In genomic region chr17:25717691-25718090, GRCm38 (mm10) we compare ENCODE assay signal across 10 mouse cellular contexts. TPM values are rescaled to one million over a fixed set of nuclear protein-coding genes. Genes with fewer than 3 reads are reported as not detected.
DNase-seq lines count a peak whose midpoint lies in the region; ATAC-seq and TF ChIP-seq lines count a peak whose summit lies in the region.
"Had no signal": no experiment of that assay in that cellular context is flagged by ENCODE, and none has a peak within 500 bp of the region (broad histone marks: within the 10 kb centered on the region; RNA-seq: fewer than 3 reads in every experiment).

No protein-coding gene starts in this region.

- H3K4me1 ChIP-seq in forebrain, embryonic 10.5 days, result peaks cover 30% of the 10 kb centered on the region
- H3K4me1 ChIP-seq in limb, embryonic 10.5 days, result peaks cover 24% of the 10 kb centered on the region
- no peaks in the 10 kb centered on the region for H3K4me1 ChIP-seq in neural tube, embryonic 14.5 days (ENCODE audit: control insufficient read depth, insufficient read depth, low read length)

- ATAC-seq in neural tube, embryonic 14.5 days (ENCODE audit: low read depth), result no peak

- peak overlapping the region; percentile 63 for H3K4me3 ChIP-seq in layer of hippocampus, adult 2 months
- peak overlapping the region; percentile 52 for H3K4me3 ChIP-seq in forebrain, embryonic 10.5 days
- H3K4me3 ChIP-seq in limb, embryonic 10.5 days, result peak overlapping the region; percentile 53
- peak overlapping the region; percentile 30 for H3K4me3 ChIP-seq in neural tube, embryonic 14.5 days (ENCODE audit: low read depth, low read length)

- whole genome bisulfite sequencing in forebrain, embryonic 10.5 days, result 10% methylated on average over 6 of the region's 6 CpGs
- WGBS in limb, embryonic 10.5 days, result 10% methylated on average over 6 of the region's 6 CpGs
- 8% methylated on average over 6 of the region's 6 CpGs for WGBS in neural tube, embryonic 14.5 days

- H3K9me3 ChIP-seq in forebrain, embryonic 10.5 days, result no peaks in the 10 kb centered on the region
- no peaks in the 10 kb centered on the region for H3K9me3 ChIP-seq in limb, embryonic 10.5 days (replicated peaks)
- no peaks in the 10 kb centered on the region for H3K9me3 ChIP-seq in neural tube, embryonic 14.5 days (ENCODE audit: control insufficient read depth, low read length)

- DNase-seq in layer of hippocampus, adult 2 months (ENCODE audit: low spot score in 2 of 2), result no peak
- DNase-seq in layer of hippocampus, postnatal 36 days, result no peak
- DNase-seq in forebrain, embryonic 10.5 days (ENCODE audit: extremely low spot score, low spot score), result no peak
- peak; percentile 49 for DNase-seq in limb, embryonic 10.5 days (ENCODE audit: low spot score)
- DNase-seq in gastrocnemius, adult 18-20 months (ENCODE audit: low spot score), result no peak
- DNase-seq in adrenal gland, postnatal 4 days (ENCODE audit: low spot score in 2 of 2), result no peak
- no peak for DNase-seq in urinary bladder, postnatal 10 days (ENCODE audit: low spot score)
- DNase-seq: layer of hippocampus, adult 9-11 months; thymus, adult 18-20 months had no signal

- H3K36me3 ChIP-seq in forebrain, embryonic 10.5 days (replicated peaks), result peaks cover 45% of the 10 kb centered on the region
- H3K36me3 ChIP-seq in limb, embryonic 10.5 days, result peaks cover 44% of the 10 kb centered on the region
- no peaks in the 10 kb centered on the region for H3K36me3 ChIP-seq in neural tube, embryonic 14.5 days (ENCODE audit: control insufficient read depth, insufficient read depth, low read length)

- peak overlapping the region; percentile 58 for H3K4me2 ChIP-seq in neural tube, embryonic 14.5 days (ENCODE audit: low read depth, low read length)

- TF ChIP-seq CTCF in layer of hippocampus, adult 2 months (conservative IDR thresholded peaks at IDR 0.05), result no peak

- H3K9ac ChIP-seq in neural tube, embryonic 14.5 days (replicated peaks; ENCODE audit: low read depth, low read length), result peak overlapping the region; percentile 53

- H3K27me3 ChIP-seq in forebrain, embryonic 10.5 days (ENCODE audit: poor library complexity, severe bottlenecking), result peaks cover 43% of the 10 kb centered on the region
- H3K27me3 ChIP-seq in limb, embryonic 10.5 days (ENCODE audit: low read depth, poor library complexity, severe bottlenecking), result peaks cover 36% of the 10 kb centered on the region
- H3K27me3 ChIP-seq in neural tube, embryonic 14.5 days (ENCODE audit: control insufficient read depth, insufficient read depth, low read length), result peaks cover 17% of the 10 kb centered on the region

- peak overlapping the region; percentile 84 for H3K27ac ChIP-seq in layer of hippocampus, adult 2 months
- peak overlapping the region; percentile 1 for H3K27ac ChIP-seq in forebrain, embryonic 10.5 days
- H3K27ac ChIP-seq in limb, embryonic 10.5 days, result peak overlapping the region; percentile 66
- no peak overlapping the region for H3K27ac ChIP-seq in neural tube, embryonic 14.5 days (ENCODE audit: low read depth, low read length)

RNA-seq across cellular contexts. Expression of gene Gng13, which starts 0.7 kb away (rescaled TPM):
- total RNA-seq in layer of hippocampus, adult 2 months (2021), result 100 to 1,000 TPM; 106 to 122 TPM
- 100 to 1,000 TPM; 111 to 127 TPM for total RNA-seq in layer of hippocampus, postnatal 36 days (2021)
- polyA plus RNA-seq in forebrain, embryonic 10.5 days (2016; fragmentation: Nextera tagmentation; extraction: Ambion mirVana), result 0.57 and 0.59 TPM in 2 replicates
- polyA plus RNA-seq in limb, embryonic 10.5 days (2016; fragmentation: Nextera tagmentation; extraction: Ambion mirVana), result 2.0 TPM in 2 replicates
- polyA plus RNA-seq in neural tube, embryonic 14.5 days (2014; fragmentation: Nextera tagmentation; extraction: Ambion mirVana), result 2.6 and 9.0 TPM in 2 replicates
- total RNA-seq in gastrocnemius, adult 18-20 months (2021), result not detected
- total RNA-seq in adrenal gland, postnatal 4 days (2021), result 1 to 10 TPM in 1 of 2 experiments, not detected in 1; 1.8 TPM

RNA-seq across cellular contexts. Expression of gene Chtf18, which starts 9.5 kb away (rescaled TPM):
- total RNA-seq in layer of hippocampus, adult 2 months (2021), result 1 to 10 TPM; 1.2 to 1.8 TPM
- 1 to 10 TPM in 1 of 2 experiments, under 1 TPM in 1; 0.73 to 1.6 TPM for total RNA-seq in layer of hippocampus, postnatal 36 days (2021)
- 64.0 and 74.5 TPM in 2 replicates for polyA plus RNA-seq in forebrain, embryonic 10.5 days (2016; fragmentation: Nextera tagmentation; extraction: Ambion mirVana)
- polyA plus RNA-seq in limb, embryonic 10.5 days (2016; fragmentation: Nextera tagmentation; extraction: Ambion mirVana), result 68.5 and 71.9 TPM in 2 replicates
- 2.5 and 2.9 TPM in 2 replicates for polyA plus RNA-seq in neural tube, embryonic 14.5 days (2014; fragmentation: Nextera tagmentation; extraction: Ambion mirVana)
- 1 to 10 TPM in 1 of 2 experiments, under 1 TPM in 1; 0.47 to 1.1 TPM for total RNA-seq in gastrocnemius, adult 18-20 months (2021)
- 10 to 100 TPM; 16.2 to 17.7 TPM for total RNA-seq in adrenal gland, postnatal 4 days (2021)

RNA-seq across cellular contexts. Expression of gene Rpusd1, which starts 9.8 kb away (rescaled TPM):
- 10 to 100 TPM; 54.5 to 56.9 TPM for total RNA-seq in layer of hippocampus, adult 2 months (2021)
- total RNA-seq in layer of hippocampus, postnatal 36 days (2021), result 10 to 100 TPM; 50.0 to 52.5 TPM
- 22.0 and 24.2 TPM in 2 replicates for polyA plus RNA-seq in forebrain, embryonic 10.5 days (2016; fragmentation: Nextera tagmentation; extraction: Ambion mirVana)
- 24.8 and 27.0 TPM in 2 replicates for polyA plus RNA-seq in limb, embryonic 10.5 days (2016; fragmentation: Nextera tagmentation; extraction: Ambion mirVana)
- 25.4 and 29.9 TPM in 2 replicates for polyA plus RNA-seq in neural tube, embryonic 14.5 days (2014; fragmentation: Nextera tagmentation; extraction: Ambion mirVana)
- total RNA-seq in gastrocnemius, adult 18-20 months (2021), result 1 to 10 TPM; 3.5 to 4.2 TPM
- total RNA-seq in adrenal gland, postnatal 4 days (2021), result 10 to 100 TPM; 16.6 to 18.2 TPM

RNA-seq across cellular contexts. Expression of gene Mslnl, which starts 18.2 kb away (rescaled TPM):
- not detected for total RNA-seq in layer of hippocampus, adult 2 months (2021)
- under 1 TPM in 1 of 2 experiments, not detected in 1; 0.12 TPM for total RNA-seq in layer of hippocampus, postnatal 36 days (2021)
- polyA plus RNA-seq in forebrain, embryonic 10.5 days (2016; fragmentation: Nextera tagmentation; extraction: Ambion mirVana), result not detected in 2 replicates
- not detected in 2 replicates for polyA plus RNA-seq in limb, embryonic 10.5 days (2016; fragmentation: Nextera tagmentation; extraction: Ambion mirVana)
- not detected in 2 replicates for polyA plus RNA-seq in neural tube, embryonic 14.5 days (2014; fragmentation: Nextera tagmentation; extraction: Ambion mirVana)
- not detected for total RNA-seq in gastrocnemius, adult 18-20 months (2021)
- total RNA-seq in adrenal gland, postnatal 4 days (2021), result not detected

RNA-seq across cellular contexts. Expression of gene Msln, which starts 36.5 kb away (rescaled TPM):
- total RNA-seq in layer of hippocampus, adult 2 months (2021), result under 1 TPM; 0.51 to 0.69 TPM
- total RNA-seq in layer of hippocampus, postnatal 36 days (2021), result under 1 TPM; 0.66 to 0.77 TPM
- polyA plus RNA-seq in forebrain, embryonic 10.5 days (2016; fragmentation: Nextera tagmentation; extraction: Ambion mirVana), result not detected in 2 replicates
- 0.98 TPM in 1 of 2 replicates, not detected in the other for polyA plus RNA-seq in limb, embryonic 10.5 days (2016; fragmentation: Nextera tagmentation; extraction: Ambion mirVana)
- polyA plus RNA-seq in neural tube, embryonic 14.5 days (2014; fragmentation: Nextera tagmentation; extraction: Ambion mirVana), result 1.5 TPM in 1 of 2 replicates, not detected in the other
- total RNA-seq in gastrocnemius, adult 18-20 months (2021), result under 1 TPM; 0.26 to 0.46 TPM
- 10 to 100 TPM; 16.3 to 19.1 TPM for total RNA-seq in adrenal gland, postnatal 4 days (2021)

Comparison
In these comparisons a context has a peak if more than half of its experiments do, and no peak if none do; other contexts are left out.
1. RNA of gene Gng13, which starts 0.7 kb away (total RNA-seq): 111 to 127 TPM in layer of hippocampus, postnatal 36 days and 106 to 122 TPM in layer of hippocampus, adult 2 months; 1.8 TPM in adrenal gland, postnatal 4 days and not detected in gastrocnemius, adult 18-20 months; every median in the first group is over 10 times any median in the second.
2. RNA of gene Chtf18, which starts 9.5 kb away (total RNA-seq): 16.2 to 17.7 TPM in adrenal gland, postnatal 4 days; 1.2 to 1.8 TPM in layer of hippocampus, adult 2 months, 0.73 to 1.6 TPM in layer of hippocampus, postnatal 36 days and 0.47 to 1.1 TPM in gastrocnemius, adult 18-20 months; every median in the first group is over 4 times any median in the second.
3. Peak in every context shown above with its lines, with median percentiles within 50 percentile points of each other: H3K4me3 ChIP-seq.